Mouse (Mus musculus) urinary bladder, postnatal 36 days (tissue): ENCODE results near the gene Rnf222.
A peak's percentile ranks its signal among the peaks of the same experiment; 100 is the strongest.

Experiments
- DNase-seq, 2 experiments: peaks; one replicate each; pipeline ENCODE4 v3.0.0; 2022; ENCODE audit warnings: low spot score in 2 of 2, mixed read lengths in 1 of 2

Rnf222 gene

DNA sequence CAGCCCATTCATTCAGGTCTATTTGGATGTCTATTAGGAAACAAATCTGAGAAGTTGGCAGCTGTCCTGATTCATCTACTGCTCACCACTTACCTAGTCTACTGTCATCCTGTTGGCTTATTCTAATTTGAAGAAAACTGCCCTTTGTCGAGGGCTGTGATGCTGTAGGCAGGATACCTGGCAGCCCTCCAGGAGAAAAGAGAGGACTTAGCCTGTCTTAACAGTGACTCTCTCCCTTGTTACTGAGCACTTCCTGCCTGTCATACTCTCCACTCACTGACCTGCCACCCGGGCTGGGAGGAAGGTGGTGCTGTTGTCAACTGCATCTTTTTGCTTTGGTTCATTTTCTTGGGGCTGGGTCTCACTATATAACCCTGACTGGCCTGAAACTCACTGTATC, 2.3 kb downstream of the Rnf222 start:
- no peak for DNase-seq

DNA sequence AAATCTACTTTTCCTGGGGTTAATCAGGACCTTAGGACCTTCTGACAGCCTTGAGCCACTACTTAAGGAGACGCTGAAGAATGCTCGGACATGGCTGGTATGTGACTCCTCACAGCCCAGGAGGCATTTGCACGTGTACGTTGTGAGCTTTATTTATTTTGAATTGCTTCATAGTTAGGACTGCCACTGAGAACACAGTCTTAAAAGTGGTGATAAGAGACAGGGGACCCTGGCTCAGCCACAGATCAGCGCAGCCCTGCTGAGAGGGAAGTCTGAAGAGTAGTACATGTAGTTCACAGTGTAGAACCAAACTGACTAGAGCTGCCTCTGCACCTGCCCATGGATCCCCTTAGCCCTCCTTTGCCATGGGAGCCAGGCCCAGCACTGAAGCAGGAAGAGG, 3.5 kb downstream of the Rnf222 start:
- DNase-seq = no peak

DNA sequence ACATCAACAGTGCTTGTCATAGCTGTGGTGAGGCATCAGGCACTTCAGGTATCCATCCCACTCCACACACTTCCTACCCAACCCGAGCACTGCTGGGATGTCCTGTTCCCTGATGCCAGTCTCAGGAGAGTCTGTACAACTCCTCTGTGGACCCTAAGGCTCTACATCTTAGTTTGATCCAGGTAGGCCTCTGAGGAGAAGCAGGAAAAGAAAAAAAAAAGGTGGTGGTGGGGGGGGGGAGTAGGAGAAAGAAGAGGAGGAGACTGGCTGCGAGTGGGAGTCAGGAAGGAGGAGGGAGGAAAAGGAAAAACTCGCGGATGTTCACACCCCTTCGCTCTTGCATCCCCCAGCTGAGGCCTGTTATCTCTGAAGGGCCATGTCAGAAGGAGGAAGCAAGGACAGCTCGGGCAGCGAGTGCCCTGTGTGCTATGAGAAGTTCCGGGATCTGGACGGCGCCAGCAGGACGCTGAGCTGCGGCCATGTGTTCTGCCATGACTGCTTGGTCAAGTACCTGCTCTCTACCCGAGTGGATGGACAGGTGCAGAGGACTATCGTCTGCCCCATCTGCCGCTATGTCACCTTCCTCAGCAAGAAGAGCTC, 4.0 kb downstream of the Rnf222 start:
- DNase-seq = no peak

DNA sequence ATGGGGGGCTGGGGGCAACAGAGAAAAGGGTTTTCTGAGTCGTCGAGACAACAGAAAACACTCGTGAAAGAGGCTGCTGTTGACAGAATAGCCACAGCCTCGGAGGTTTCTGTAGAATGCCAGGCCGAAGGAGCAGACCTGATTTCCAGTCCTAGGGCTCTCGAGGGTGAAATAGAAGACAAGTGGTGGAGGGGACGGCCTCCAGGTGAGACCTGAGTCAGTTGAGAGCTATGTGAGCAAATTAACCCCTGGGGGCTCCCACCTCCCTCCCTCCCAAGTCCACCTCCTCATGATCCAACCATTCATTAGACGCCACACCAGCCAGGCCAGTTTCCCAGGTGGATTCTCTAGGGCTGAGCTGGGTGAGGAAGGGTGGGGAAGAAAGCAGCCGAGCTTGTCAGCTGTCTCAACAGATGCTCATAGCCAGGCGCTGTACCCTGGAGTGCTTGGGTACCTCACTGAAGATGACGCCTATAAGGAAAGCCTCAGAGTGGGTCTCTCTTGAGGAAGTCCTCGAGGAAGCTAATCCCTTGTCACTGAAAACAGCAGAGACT, 5.6 kb downstream of the Rnf222 start:
- no peak for DNase-seq

- DNase-seq = no peak
Observed at GRCm38 (mm10) chr11:68896247-68896646, 7.9 kb downstream of the Rnf222 start.

- DNase-seq = peak in 1 of 2 experiments; percentile 22
Observed at GRCm38 (mm10) chr11:68897120-68897519, 8.8 kb downstream of the Rnf222 start.

DNA sequence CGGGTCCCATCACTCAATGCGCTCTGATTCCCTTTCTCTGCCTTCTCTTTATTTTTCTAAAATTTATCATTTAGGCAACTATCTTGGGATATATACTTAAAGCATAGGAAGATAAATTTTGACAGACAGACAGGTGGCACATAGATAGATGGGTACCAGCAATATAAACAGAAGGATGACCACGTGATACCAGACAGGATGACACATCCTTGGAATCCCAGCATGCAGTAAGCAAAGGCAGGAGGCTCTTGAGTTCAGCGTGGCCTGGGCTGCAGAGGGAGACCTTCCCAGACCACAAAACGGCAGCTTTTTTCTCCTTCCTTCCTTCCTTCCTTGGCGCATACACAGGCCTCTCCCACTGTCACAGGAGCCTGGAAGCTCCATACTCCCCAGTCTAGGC, 9.5 kb downstream of the Rnf222 start:
- DNase-seq = no peak

- DNase-seq = no peak
Observed at GRCm38 (mm10) chr11:68898790-68899189, 10.4 kb downstream of the Rnf222 start.

- DNase-seq = no peak
Observed at GRCm38 (mm10) chr11:68899815-68900214, 11.5 kb downstream of the Rnf222 start.

DNA sequence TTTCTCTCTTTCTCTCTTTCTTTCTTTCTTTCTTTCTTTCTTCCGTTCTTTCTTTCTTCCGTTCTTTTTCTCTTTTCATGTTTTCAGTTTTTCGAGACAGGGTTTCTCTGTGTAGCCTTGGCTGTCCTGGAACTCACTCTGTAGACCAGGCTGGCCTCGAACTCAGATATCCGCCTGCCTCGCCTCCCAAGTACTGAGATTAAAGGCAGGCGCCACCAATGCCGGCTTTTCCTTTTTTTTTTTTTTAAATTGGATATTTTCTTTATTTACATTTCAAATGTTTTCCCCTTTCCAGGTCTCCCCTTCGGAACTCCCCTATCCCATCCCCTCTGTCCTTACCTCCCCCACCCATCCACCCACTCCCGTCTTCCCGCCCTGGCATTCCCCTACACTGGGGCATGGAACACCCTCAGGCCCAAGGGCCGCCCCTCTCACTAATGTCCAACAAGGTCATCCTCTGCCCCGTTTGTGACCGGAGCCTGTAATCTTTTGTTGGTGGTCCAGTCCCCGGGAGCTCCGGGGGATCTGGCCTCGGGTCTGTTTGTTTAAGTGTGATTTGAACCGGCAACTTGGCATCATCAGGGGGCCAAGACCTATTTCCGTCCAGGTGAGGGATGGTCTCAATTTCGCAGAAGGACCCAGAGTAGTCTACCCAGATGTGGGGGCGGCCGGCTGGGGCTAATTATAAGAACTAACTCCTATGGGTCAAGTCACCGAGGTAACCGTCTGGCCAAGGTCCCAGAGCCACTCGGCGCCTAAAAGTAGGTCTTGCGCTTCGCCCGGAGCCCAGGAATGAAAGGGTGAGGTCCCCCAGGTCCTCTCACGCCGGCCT, 12.4 kb downstream of the Rnf222 start:
- no peak for DNase-seq

DNA sequence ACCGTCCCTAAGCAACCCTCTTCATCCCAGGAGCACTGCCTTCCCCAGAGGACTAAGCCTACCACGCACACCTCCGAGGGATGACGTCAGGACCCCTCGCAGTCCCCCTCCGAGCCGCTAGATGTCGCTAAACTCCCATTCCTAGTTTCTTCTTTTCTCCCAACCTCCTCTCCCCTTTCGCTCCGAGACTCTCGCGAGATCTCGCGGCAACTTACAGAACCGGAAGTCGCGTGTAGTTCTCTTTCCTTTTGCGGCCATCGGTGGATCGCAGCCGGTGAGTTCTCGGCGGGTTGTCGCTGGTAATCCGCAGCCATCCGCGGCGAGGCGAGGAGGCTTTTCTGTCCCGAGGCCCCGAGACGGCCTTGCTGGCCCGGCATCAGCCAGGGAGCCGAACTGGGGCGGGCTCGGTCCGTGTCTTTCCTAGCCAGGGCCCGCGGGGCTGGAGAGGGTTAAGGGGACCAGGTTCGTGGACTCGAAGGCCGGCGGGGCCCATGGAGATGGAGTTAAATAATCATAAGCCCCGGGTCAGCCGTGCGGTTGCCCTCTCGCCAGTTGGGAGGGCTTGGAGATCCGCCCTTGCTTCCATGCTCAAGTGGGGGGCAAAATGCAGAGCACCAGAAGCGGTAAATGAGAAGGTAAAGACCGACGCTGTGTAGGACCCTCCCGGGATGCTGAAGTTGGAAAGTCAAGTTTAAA, 13.1 kb downstream of the Rnf222 start, which contains the start of gene Rpl26:
Gene Rpl26 (plus strand): TSS at position 233 of the 696 bp plus-strand sequence.
- peak; percentile 98 for DNase-seq

- DNase-seq = no peak
Observed at GRCm38 (mm10) chr11:68902047-68902364, 13.7 kb downstream of the Rnf222 start.

GRCm38 (mm10) chr11:68902367-68902766, 14.0 kb downstream of the Rnf222 start:
- DNase-seq = no peak

- DNase-seq = no peak
Observed at GRCm38 (mm10) chr11:68902823-68903222, 14.5 kb downstream of the Rnf222 start.

DNA sequence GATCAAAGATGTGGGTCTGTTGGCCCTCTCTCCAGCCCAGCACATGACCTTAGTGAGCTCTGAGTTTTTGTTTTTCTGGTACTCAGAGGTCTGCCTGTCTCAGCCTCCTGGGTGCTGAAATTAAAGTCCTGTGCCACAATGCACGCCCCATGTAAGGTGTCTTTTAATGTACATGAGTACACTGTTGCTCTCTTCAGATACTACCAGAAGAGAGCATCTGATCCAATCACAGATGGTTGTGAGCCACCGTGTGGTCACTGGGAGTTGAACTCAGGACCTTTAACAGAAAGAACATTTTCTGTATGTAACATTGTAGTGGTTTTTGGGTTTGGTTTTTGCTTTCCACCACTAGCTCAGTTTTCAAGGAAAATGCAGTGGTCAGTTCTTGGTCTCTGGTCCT, 15.4 kb downstream of the Rnf222 start:
- DNase-seq = no peak

DNA sequence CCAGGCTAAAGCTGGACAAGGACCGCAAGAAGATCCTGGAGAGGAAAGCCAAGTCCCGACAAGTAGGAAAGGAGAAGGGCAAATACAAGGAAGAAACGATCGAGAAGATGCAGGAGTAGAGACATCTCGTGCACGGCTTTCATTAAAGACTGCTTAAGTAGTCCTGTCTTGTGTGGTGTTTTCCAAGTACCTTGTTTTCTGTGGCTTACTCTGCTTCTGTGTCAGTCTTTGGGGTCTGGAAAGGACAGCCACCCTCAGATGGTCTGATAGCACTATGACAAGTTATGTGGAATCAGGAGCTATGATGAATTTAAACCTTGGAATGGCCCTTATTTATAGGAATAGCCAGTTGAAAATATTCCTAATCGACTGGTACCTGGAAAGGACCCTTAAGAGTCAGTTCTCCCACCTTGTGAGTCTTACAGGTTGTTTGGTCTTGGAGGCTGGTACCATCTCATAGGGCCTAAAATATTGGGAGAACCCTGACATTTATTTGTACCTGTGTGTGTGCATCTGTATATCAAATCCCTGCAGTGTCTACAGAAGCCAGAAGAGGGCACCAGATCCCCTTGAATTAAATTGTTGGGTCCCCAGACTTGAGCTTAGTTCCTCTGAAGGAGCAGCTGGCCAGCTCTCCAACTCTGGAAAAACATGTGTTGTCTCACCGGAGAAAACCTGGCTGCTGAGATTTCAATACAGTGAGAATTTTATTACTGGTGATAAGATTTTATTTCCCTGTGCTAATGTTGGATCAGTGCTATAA, 16.2 kb downstream of the Rnf222 start:
- DNase-seq = peak; percentile 52 to 71

- no peak for DNase-seq
Observed at GRCm38 (mm10) chr11:68905138-68905531, 16.8 kb downstream of the Rnf222 start.

- no peak for DNase-seq
Observed at GRCm38 (mm10) chr11:68905665-68906460, 17.5 kb downstream of the Rnf222 start.

GRCm38 (mm10) chr11:68906461-68906790, 18.1 kb downstream of the Rnf222 start:
- no peak for DNase-seq

- no peak for DNase-seq
Observed at GRCm38 (mm10) chr11:68907251-68907650, 18.9 kb downstream of the Rnf222 start.
